ENCODE assay signal across 15 mouse cellular contexts in genomic region chr14:33101609-33102008, GRCm38 (mm10).
"Had no signal": no experiment of that assay in that cellular context is flagged by ENCODE, and none has a peak within 500 bp of the region (broad histone marks: within the 10 kb centered on the region; RNA-seq: fewer than 3 reads in every experiment).

No protein-coding gene starts in this region.

- ATAC-seq: intestine, postnatal 0 days; liver, postnatal 0 days; lung, postnatal 0 days; midbrain, embryonic 13.5 days; midbrain, embryonic 16.5 days had no signal

- DNase-seq: kidney, adult 2 months; kidney, postnatal 25 days; layer of hippocampus, postnatal 36 days; left cerebral cortex, postnatal 4 days; liver, postnatal 0 days; lung, embryonic 14.5 days; right cerebral cortex, adult 18-20 months; right cerebral cortex, postnatal 14 days; right cerebral cortex, postnatal 4 days; thymus, adult 2 months; thymus, postnatal 14 days had no signal
